Mouse (Mus musculus): ENCODE measurements around the gene Prkcsh.

DNA sequence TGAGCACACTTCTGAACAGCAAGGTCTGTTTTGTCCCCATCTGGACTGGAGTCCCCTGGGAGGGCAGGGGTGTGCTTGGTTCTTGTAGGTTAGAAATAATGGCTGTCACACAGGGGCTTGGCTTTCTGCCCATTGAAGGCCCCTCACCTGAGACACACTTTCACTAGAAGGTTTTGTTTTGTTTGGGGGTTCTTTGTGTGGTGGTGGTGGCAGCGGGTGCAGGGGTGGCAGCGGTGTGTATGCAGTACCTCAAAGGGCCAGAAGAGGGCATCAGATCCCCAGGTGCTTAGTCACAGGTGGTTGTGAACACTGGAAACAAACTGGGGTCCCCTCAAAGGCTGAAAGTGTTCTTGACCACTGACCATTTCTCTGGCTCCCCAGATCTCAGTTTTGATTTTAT is 24.6 kb upstream of the Prkcsh start:
- TF ChIP-seq POLR2A (IDR thresholded peaks at IDR 0.05; ENCODE audit: extremely low read depth, insufficient read depth, low read length), result no peak
- TF ChIP-seq CTCF (IDR thresholded peaks at IDR 0.05; ENCODE audit: extremely low read depth, insufficient read depth, low read length), result peak; percentile 48

Measured in cortical plate, adult 2 months (tissue).